Mouse (Mus musculus) retina, adult 2 months (tissue): ENCODE data around the gene Isg15.

Experiments
- DNase-seq: peaks from one replicate; pipeline ENCODE4 v3.0.0-alpha.2; 2012; ENCODE audit warnings: low read depth, low spot score

The Isg15 gene

DNA sequence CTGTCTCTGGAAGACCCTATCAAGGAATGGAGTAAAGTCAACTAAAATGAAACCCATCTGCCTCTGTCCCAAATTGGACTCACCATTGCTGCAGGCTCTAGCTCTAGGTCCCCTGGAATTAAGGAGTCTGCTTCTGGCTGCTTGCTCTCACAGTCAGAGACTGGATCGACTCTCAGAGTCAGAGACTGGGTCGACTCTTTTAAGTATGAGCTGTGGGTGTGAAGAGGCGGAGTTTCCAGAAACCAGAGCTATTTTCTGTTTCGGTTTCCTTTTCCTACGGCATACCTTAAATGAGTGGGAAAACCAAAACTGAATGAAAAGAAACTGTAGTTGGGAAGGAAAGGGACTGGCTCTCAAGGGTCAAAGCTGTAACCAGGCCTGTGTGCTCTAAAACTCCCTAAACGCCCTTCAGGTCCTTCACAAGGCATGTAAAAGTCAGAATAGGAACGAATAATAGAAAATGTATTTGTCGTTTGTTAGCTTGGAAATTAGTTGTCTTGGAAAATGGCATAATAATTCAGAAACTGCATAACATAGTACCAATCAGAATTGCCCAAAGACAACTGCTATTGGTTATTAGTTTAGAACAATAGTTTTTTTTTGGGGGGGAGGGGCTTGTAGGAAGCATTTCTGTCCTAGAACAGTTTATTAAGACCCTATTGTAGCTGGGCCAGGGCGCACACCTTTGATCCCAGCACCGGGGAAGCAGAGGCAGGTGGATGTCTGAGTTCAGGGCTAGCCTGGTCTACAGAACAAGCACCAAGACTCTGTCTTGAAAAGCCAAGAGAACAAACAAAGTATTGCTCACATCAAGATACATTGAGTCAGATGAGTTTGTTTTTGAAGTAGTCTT lies at the start of gene Isg15:
Gene Isg15, minus strand, starts transcription at position 196 of the 853 bp plus-strand sequence.
- DNase-seq: no peak

DNA sequence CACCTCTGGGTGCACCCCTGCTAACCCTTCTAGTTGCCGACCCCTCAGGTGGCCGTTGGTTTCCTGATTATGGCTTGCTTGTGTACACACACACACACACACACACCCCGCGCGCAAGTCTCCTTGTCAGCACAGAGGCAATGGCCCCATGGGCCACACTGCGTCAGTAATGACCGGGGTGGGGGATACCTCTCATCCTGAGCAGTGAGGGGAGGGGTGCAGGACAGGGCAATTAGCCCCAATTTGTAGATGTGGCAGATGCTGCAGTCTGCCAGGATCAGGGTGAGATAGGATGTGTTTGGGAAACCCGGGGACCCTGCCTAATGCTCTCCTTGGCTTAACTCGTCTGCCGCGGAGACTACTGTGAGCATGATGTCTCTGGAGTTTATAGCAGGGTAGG lies 48.9 kb upstream of the Isg15 start:
- DNase-seq: no peak

DNA sequence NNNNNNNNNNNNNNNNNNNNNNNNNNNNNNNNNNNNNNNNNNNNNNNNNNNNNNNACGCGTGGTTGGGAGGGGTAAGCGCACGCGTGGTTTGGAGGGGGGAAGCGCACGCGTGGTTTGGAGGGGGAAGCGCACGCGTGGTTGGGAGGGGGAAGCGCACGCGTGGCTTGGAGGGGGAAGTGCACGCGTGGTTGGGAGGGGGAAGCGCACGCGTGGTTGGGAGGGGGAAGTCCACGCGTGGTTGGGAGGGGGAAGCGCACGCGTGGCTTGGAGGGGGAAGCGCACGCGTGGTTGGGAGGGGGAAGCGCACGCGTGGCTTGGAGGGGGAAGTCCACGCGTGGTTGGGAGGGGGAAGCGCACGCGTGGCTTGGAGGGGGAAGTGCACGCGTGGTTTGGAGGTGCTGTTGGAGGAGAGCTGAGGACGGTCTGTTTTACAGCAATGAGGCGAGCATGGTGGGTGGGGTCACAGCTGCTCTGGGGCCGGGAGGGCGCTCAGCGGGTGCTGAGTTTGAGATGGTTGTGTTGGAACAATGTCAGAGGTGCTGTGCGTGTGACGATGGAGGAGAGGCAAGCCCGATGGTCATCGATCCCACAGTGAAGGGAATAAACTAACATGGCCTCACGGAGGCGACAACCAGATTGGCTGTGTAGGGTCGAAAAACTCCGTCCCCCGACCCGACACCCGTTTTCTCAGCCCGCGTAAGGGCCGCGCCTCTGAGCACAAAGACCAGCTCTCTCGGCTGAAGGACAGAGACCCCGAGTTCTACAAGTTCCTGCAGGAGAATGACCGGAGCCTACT lies 36.2 kb upstream of the Isg15 start:
- no peak for DNase-seq

DNA sequence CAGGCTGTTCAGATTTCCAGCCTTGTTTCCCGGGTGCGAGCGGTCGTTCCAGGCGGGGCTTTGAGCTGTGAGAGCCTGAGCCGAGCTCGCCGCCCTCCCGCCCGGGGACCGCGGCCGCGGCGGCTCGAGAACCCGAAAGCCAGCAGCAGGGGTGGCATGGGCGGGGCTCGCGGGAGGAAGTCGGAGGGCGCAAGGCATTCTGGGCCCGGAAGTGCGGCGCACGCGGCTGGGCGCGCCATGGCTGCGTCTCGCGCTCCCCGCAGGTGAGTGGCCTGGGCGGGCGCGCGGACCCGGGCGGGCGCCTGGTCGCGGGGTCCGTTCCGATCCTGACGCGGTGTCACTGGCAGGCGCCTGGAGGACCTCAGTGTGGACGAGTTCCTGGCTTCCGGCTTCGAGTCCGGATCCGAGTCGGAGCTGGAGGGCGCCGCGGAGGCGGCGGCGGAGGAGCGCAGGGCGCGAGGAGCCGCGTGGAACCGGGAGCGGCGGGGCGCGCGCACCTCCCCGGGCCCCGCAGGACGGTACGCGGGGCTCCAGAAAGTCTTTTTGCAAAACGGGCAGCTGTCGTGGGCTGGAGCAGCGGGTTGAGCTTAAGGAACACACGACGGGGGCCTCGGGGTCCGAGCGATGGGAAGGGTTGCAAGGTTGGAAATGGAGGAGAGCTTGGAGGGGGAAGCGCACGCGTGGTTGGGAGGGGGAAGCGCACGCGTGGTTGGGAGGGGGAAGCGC lies 35.4 kb upstream of the Isg15 start, which contains the start of gene Noc2l:
Gene Noc2l, plus strand, starts transcription at position 203 of the 726 bp plus-strand sequence.
- peak; percentile 79 for DNase-seq

DNA sequence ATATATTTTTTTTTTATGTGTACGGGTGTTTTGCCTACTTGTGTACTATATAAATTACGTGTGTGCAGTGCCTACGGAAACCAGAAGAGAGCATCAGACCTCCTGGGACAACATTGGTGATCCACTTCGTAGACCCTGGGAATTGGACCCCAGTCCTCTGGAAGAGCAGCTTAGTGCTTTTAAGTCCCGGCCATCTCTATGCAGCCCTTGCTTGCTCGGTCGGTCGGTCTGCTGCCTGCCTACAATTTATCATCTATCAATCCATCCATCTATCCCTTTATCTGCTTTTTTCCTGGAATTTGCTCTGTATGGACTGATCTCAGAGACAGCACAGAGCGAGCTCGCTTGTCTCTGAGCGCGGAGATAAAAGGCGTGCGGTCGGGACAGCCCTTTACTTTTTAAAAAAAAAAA lies 34.7 kb upstream of the Isg15 start:
- no peak for DNase-seq

DNA sequence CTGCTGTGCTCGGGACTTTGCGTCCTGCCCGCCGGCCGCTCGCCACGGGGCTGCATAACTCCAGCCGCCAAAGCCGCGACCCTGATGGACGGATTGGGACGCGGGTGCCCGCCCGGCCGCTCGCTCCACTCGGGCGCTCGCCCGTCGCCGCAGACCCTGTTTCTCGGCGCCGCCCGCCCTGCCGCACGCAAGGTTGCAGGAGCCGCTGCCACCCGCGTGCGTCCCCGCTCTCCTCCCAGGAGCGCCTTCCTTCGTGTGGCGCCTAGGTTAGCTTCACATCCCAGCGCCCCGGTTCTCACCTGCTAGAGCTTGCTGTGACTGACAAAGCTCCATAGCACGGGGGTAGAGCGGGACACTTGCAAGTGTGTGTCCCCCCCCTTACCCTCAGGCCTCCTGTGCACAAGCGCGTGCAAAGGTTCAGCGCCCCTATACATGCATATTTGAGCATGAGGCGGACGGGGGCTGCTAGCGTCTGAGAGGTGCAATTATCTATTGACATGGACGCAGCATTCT lies 34.1 kb upstream of the Isg15 start, which contains the start of gene Plekhn1:
Gene Plekhn1, minus strand, starts transcription at position 157 of the 513 bp plus-strand sequence.
- DNase-seq: no peak

DNA sequence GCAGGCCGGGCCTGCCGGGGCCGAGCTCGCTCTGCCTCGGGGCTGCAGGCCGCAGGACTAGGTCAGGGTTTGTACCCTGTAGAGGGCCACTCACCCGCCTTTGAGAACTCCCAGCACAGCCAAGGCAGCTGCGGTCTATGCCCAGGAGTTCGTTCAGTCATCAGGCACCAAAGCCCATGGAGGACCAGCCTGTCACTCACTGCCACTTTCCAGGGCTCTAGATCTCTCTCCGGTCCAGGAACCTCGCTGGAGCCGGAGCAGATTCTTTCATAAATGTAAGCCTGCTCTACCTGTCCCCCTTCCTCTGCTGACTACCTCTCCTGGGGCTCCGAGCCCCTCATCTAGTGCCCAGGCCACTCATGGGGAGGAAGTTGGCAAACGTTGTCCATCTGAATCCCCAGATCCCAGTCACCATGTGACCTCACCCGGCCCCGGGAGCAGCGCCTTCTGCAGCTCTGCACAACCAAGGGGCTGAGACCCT lies 33.4 kb upstream of the Isg15 start:
- DNase-seq: no peak

DNA sequence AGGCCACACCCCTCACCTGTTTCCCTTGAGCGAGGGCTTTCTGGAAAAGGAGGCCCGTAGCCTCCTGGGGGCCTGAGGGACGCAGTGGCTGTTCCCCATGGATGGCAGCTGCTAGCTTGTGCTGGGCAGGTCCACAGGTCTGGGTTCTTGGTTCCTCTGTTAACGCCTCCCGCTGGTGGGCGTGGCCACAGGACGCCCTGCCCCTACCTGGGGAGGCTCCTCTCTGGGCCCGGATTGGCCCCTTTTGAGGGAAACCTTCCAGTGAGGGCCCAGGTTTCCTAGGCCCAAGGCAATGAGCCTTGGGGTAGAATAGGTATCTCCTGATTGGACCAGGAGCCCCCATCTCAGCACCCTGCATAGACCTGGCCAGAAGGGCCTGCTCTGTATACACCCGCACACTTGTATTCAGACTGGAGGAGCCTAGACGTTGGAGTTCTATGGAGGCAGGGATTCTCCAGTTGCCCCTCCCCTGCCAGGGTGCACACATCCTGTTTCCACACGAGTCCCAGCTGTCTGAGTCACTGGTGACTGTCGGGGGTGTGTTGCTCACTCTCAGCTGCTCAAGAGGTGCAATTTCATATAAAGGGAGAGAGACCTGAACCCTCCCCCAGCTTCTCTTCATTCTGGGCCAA lies 27.9 kb upstream of the Isg15 start:
- no peak for DNase-seq

DNA sequence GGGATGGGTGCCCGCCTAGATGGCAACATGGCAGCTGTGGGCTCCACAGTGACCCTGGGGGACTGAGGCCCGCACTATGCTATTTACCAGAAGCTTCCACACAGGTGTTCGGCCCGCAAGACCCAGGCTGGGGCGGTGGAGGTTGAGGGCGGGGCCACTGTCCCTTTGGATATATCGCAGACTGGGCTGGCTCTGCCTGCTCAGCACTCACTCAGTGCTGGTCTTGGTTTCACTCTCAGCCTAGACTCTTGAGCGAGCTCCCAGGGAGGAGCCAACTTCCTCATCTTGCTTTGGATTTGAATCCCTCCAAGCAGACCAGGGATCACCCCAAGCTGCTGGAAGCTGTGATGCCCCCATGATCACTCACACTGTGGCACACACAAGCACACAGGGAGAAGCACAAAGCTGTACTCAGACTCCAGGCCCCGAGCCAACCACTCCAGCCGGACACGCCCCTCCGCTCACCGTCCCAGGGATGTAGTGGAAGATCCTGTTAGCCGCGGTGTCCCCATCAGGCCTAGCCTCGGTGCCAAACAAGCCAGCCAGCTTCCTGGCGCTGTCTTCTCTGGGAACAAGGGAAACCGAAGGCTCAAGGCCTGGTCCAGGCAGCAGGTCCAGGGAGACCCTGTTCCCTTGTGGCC lies 27.3 kb upstream of the Isg15 start:
- DNase-seq: no peak

DNA sequence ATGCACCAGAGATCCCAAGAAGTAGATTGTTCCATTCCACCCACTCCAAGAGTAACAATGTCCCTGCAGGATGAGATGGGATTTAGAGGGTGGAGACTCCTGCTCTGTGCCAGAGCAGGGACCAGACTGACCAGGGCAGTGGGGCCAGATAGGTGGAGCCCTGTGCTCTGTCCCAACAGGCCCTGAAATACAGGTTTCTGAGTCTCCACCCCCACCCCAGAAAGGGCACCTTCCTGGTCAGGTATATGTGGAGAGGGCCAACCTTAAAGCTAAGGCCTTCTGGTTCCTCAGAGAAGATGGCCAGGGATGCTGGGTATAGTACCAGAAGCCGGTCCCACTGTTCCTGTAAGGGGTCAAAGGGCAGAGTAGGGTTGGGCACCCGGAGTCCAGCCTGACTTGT lies 23.7 kb upstream of the Isg15 start:
- no peak for DNase-seq

DNA sequence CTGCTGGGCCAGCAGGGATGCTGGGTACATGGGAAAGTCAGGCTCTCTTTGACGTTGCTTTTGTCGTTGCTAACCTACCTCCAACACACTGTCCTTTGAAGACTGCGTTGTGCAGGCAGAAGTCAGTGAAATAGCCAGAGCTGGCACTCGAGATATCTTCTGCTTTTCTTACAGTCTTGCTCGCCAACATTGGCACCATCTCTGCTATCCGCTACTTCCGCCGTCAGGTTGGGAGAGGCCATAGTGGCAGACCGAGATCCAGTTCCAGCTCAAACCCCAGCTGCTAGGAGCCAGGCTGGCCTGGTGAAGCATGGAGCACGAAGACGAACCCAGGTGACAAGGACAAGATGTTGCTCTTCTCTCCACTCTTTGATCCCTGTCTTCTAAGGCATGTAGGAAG lies 19.3 kb upstream of the Isg15 start:
- DNase-seq: no peak

DNA sequence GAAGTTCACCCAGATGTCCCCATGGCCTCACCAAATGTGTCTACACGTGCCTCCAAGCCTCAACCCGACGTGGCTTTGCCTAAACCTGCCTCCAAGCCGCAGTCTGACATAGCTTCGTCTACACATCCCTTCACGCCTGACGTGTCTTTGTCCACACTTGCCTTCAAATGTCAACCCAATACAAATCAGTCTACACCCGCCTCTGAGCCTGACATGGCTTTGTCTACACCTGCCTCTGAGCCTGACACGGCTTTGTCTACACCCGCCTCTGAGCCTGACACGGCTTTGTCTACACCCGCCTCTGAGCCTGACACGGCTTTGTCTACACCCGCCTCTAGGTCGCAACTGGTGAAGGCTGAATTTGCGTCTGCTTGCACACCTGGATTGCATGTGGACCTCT lies 17.2 kb upstream of the Isg15 start:
- no peak for DNase-seq

DNA sequence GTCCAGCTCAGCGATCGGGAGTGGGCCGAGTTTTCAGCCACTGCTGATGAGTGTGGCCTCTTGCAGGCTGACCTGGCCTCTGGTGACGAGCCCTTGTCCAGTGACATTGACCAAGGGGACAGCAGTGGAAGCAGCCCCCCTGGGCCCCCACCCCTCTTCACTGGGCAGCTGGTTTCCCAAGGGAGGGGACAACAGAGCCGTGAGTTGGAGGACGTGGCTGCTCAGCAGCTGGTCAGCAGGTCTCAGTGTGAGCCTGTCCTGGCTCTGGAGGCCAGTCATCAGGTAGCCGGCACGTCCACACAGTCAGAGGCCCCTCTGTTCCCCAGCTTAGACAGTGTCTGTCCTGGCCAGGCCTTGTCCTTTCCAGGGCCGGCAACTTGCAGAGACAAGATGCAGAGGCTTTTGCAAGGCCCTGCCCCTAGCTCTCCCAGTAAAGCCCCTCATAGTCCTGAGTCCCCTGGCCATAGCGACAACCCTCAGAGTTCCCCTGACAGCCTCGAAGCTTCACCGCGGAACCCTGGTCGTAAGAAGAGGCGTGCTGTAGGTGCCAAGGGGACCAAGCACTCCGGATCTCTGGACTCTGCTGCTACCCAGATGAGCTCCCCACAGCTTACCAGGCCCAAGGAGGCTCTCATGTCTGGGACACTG lies 16.5 kb upstream of the Isg15 start:
- DNase-seq: no peak

DNA sequence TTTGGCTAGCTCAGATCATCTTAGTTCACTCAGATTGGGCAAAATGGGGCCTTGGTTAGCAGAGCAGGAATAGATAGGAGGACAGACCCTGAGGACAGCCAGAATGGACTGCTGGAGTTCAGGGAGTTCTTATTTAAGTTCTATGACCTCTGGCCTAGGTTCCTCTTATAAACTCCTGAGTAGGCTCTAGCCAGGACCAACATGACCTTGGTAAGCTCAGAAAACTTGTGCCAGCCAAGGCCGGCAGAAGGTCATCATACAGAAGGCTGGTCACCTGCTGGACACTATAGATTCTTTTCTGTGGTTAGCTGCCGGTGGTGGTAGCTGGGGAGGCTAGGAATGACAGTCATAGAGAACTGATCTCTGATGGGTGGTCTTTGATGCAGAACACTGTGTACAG lies 15.6 kb upstream of the Isg15 start:
- DNase-seq: no peak

DNA sequence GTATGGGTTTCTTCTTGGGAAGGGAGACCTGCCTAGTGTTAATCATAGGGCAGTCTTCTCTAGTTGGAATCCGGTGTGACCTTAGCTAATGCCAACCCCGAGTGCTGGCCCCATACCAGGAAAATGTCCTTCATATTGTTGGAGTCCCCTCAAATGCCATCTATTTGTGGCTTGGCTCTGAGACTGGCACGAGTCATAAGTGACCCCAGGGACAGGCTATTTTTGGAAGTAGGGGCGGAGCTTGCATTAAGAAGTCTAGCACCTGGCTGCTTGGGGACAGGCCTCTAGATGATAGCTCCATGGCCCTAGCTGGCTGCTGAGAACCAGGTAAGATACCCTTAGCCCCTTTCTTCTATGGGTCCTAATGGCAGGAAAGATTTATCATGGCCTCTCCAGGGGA lies 15.0 kb upstream of the Isg15 start, which contains the start of gene Perm1:
Gene Perm1, plus strand, starts transcription at position 220 of the 400 bp plus-strand sequence.
- DNase-seq: no peak

DNA sequence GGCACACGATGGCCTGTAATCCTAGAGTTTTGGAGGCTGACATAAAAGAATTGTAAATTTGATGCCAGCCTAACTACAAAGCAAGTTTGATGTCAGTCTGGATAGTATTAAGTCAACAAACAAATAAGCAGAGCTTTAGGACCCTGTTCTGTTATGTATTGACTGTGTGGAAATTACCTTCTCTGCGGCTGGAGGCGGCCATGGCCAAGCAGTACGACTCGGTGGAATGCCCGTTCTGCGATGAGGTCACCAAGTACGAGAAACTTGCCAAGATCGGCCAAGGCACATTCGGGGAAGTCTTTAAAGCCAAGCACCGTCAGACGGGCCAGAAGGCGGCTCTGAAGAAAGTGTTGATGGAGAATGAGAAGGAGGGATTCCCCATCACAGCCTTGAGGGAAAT lies 12.5 kb upstream of the Isg15 start:
- DNase-seq: no peak

DNA sequence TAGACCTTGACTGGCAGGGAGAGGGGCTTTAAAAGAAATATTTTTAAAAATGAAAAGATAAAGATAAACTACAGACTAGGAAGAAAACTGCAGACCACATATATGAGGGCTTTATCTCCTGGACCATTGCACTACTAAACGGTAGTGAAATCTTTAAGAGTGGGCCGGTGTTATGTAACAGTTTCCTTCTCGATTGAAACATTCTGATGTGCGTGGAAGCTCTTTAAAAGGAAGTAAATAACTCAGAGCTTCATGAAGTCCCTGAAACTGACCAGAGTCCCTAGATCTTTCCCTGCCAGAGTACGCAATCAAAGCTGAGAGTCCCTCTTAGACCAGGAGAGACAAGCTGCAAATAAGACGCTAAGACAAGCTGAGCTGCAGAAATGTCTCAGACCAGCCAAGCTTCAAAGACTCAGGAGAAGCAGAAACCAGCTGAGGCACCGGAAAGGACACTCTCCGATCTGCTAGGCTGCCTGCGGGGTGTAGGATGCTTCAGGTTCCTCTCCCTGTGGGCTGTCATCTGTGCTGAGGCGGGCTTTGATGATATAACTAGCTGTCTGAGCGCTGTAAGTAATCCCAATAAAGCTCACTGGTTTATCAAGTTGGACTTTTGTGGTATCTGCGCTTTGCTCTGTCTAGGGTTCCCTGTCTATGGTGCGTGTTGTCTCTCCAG lies 9.5 kb upstream of the Isg15 start:
- no peak for DNase-seq

DNA sequence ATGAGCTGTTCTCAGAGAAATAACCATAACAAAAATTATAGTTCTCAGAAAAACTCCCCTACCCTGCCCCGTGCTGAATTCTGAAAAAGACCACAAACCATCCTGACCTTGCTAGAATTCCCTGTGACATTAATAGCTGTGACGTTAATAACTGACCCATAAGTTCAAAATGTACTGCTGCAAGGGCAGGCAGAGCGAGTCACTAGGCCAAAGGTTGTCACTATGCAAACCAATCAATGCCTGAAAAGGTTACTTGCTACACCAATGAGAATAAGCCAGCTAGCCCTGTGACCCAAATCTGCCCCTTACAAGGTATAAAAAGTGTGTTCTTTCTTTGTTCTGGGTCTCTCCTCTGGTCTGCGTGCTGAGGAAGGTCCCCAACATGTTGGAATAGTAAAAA lies 8.3 kb upstream of the Isg15 start:
- DNase-seq: no peak

DNA sequence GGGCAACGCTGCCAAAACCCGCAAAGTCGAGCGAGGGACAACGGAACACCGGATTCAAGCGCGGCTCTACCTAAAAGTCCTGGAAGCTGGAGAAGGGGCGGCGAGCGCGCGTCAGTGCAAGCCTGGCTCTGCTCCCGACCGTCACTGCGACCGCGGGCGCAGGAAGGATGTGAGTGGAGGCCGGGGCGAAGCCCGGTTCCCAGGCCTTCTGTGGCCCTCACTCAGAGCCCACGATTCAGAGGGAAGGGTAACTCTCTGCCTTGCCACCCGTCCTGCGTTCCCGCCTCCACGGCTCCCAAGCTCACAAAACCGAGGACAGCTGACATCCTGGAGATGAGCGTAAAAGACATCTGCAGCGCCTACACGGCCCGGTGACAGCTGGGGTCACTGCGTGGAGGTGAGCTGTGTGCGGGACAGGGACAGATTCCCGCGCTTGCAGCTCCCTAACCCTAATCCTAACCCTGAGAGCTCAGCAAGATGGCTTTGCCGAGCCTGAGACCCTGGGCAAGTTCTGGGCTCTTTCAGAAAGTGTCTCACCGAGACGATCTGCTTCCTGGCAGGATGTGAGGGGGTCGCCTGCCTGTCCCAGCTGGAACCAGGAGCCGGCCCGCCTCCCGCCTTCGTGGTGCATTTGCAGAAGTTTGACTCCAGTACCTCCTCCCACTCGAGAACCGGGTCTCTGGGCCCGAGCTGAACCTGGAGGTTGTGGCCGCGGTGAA lies 3.0 kb upstream of the Isg15 start:
- DNase-seq: no peak
